Mouse (Mus musculus) MEL (cell line): ENCODE data around the gene Snx18. TPM values are rescaled to one million over a fixed set of nuclear protein-coding genes. Genes with fewer than 3 reads are reported as not detected.

Source experiments
- DNase-seq: peaks from one replicate; pipeline ENCODE4 v3.0.0; 2011; ENCODE audit warnings: low read depth, low spot score
- H3K27ac ChIP-seq: 2 replicates; pipeline ENCODE4 v1.5.1; 2012; ENCODE audit warnings: low read depth, mild to moderate bottlenecking, control low read depth, low read length, moderate library complexity; ENCODE audit not compliant: control insufficient read depth
- H3K27me3 ChIP-seq, 2 experiments: fragments of 150-350 bp in 1 of 2; sonication (generic) in 1 of 2; 2 replicates each; pipeline ENCODE4 v1.6.1; 2012; ENCODE audit warnings: low read length in 2 of 2, mild to moderate bottlenecking in 2 of 2, improper control_type of control experiment in 1 of 2, moderate library complexity in 1 of 2; ENCODE audit not compliant: insufficient read depth in 2 of 2, control insufficient read depth in 1 of 2
- H3K36me3 ChIP-seq, 2 experiments: 2 replicates each; pipeline ENCODE4 v1.6.1; 2012 to 2014; ENCODE audit warnings: low read length in 2 of 2, improper control_type of control experiment in 1 of 2, inconsistent platforms in 1 of 2, mild to moderate bottlenecking in 1 of 2; ENCODE audit not compliant: insufficient read depth in 2 of 2, control insufficient read depth in 1 of 2
- H3K4me1 ChIP-seq, 2 experiments: fragments of 150-350 bp in 1 of 2; sonication (generic) in 1 of 2; 2 replicates each; pipeline ENCODE4 v1.6.1; 2012; ENCODE audit warnings: low read length in 2 of 2, improper control_type of control experiment in 1 of 2, mild to moderate bottlenecking in 1 of 2; ENCODE audit not compliant: insufficient read depth in 2 of 2, control insufficient read depth in 1 of 2
- H3K4me3 ChIP-seq, 2 experiments: fragments of 150-350 bp in 1 of 2; sonication (generic) in 1 of 2; 2 replicates each; pipeline ENCODE4 v1.5.1; 2012; ENCODE audit warnings: low read depth in 2 of 2, low read length in 2 of 2, mild to moderate bottlenecking in 2 of 2, moderate library complexity in 2 of 2, control low read depth in 1 of 2, improper control_type of control experiment in 1 of 2; ENCODE audit not compliant: control insufficient read depth in 1 of 2, insufficient read depth in 1 of 2
- H3K79me2 ChIP-seq: 2 replicates; pipeline ENCODE4 v1.6.1; 2012; ENCODE audit warnings: mild to moderate bottlenecking, low read length, moderate library complexity; ENCODE audit not compliant: control insufficient read depth, poor library complexity, insufficient read depth
- H3K9ac ChIP-seq: 2 replicates; pipeline ENCODE4 v1.6.1; 2012; ENCODE audit warnings: low read depth, mild to moderate bottlenecking, control low read depth, low read length, moderate library complexity; ENCODE audit not compliant: control insufficient read depth, poor library complexity, severe bottlenecking
- H3K9me3 ChIP-seq: fragments of 150-350 bp; sonication (generic); replicated peaks from 2 replicates; pipeline ENCODE4 v1.6.1; 2012; ENCODE audit warnings: mild to moderate bottlenecking, low read length, improper control_type of control experiment, moderate library complexity; ENCODE audit not compliant: insufficient read depth
- BHLHE40 ChIP-seq: IDR thresholded peaks from 2 replicates; pipeline ENCODE4 v1.6.1; 2012; ENCODE audit warnings: low read depth, mild to moderate bottlenecking, inconsistent platforms, low read length, improper control_type of control experiment, borderline replicate concordance
- CHD1 ChIP-seq: IDR thresholded peaks from 2 replicates; pipeline ENCODE4 v1.6.1; 2012; ENCODE audit warnings: low read depth, mild to moderate bottlenecking, inconsistent platforms, low read length, improper control_type of control experiment
- CHD2 ChIP-seq: IDR thresholded peaks from 2 replicates; pipeline ENCODE4 v1.6.1; 2011; ENCODE audit warnings: low read length, improper control_type of control experiment
- CTCF ChIP-seq, 3 experiments: IDR thresholded peaks in 2 of 3; conservative IDR thresholded peaks in 1 of 3; 2 replicates each; pipeline ENCODE4 v1.5.1; 2011 to 2012; ENCODE audit warnings: low read length in 3 of 3, low read depth in 2 of 3, mild to moderate bottlenecking in 2 of 3, improper control_type of control experiment in 1 of 3, inconsistent platforms in 1 of 3, mixed read lengths in 1 of 3, moderate library complexity in 1 of 3; ENCODE audit not compliant: control insufficient read depth in 1 of 3, insufficient read depth in 1 of 3, poor library complexity in 1 of 3, severe bottlenecking in 1 of 3
- ELF1 ChIP-seq: IDR thresholded peaks from 2 replicates; pipeline ENCODE4 v1.6.1; 2014; ENCODE audit warnings: low read depth, mild to moderate bottlenecking, inconsistent platforms, low read length, improper control_type of control experiment, moderate library complexity
- EP300 ChIP-seq, 2 experiments: IDR thresholded peaks; 2 replicates each; pipeline ENCODE4 v1.6.1; 2011; ENCODE audit warnings: improper control_type of control experiment in 2 of 2, low read length in 2 of 2, low read depth in 1 of 2, mild to moderate bottlenecking in 1 of 2
- ETS1 ChIP-seq: IDR thresholded peaks from 2 replicates; pipeline ENCODE4 v1.6.1; 2012; ENCODE audit warnings: low read depth, mild to moderate bottlenecking, inconsistent platforms, low read length, improper control_type of control experiment, moderate library complexity
- GABPA ChIP-seq: IDR thresholded peaks from 2 replicates; pipeline ENCODE4 v1.6.1; 2012; ENCODE audit warnings: low read depth, mild to moderate bottlenecking, inconsistent platforms, low read length, improper control_type of control experiment, moderate library complexity
- GATA1 ChIP-seq: IDR thresholded peaks from 2 replicates; pipeline ENCODE4 v1.6.1; 2011; ENCODE audit warnings: low read depth, low read length, improper control_type of control experiment
- KAT2A ChIP-seq: conservative IDR thresholded peaks from 2 replicates; pipeline ENCODE4 v1.6.1; 2012; ENCODE audit warnings: low read depth, low read length, improper control_type of control experiment, inconsistent platforms
- MAX ChIP-seq: IDR thresholded peaks from 2 replicates; pipeline ENCODE4 v1.6.1; 2011; ENCODE audit warnings: low read length, improper control_type of control experiment
- MEF2A ChIP-seq: IDR thresholded peaks from 2 replicates; pipeline ENCODE4 v1.6.1; 2014; ENCODE audit warnings: low read depth, mild to moderate bottlenecking, inconsistent platforms, low read length, improper control_type of control experiment; ENCODE audit not compliant: poor library complexity, insufficient replicate concordance, severe bottlenecking; ENCODE audit errors: extremely low read depth
- MXI1 ChIP-seq: IDR thresholded peaks from 2 replicates; pipeline ENCODE4 v1.6.1; 2011; ENCODE audit warnings: mild to moderate bottlenecking, low read depth, low read length, improper control_type of control experiment
- MYB ChIP-seq: IDR thresholded peaks from 2 replicates; pipeline ENCODE4 v1.6.1; 2011; ENCODE audit warnings: mild to moderate bottlenecking, low read depth, low read length, improper control_type of control experiment
- MYC ChIP-seq: IDR thresholded peaks from 2 replicates; pipeline ENCODE4 v1.6.1; 2011; ENCODE audit warnings: low read depth, mild to moderate bottlenecking, low read length, improper control_type of control experiment, moderate library complexity
- NRF1 ChIP-seq: IDR thresholded peaks from 2 replicates; pipeline ENCODE4 v1.6.1; 2014; ENCODE audit warnings: low read depth, mild to moderate bottlenecking, inconsistent platforms, low read length, improper control_type of control experiment, moderate library complexity; ENCODE audit not compliant: poor library complexity, insufficient read depth, severe bottlenecking
- POLR2A ChIP-seq, 2 experiments: IDR thresholded peaks; 2 replicates each; pipeline ENCODE4 v1.6.1; 2011 to 2012; ENCODE audit warnings: low read length in 2 of 2, mild to moderate bottlenecking in 2 of 2, control low read depth in 1 of 2, improper control_type of control experiment in 1 of 2, low read depth in 1 of 2, moderate library complexity in 1 of 2; ENCODE audit not compliant: control insufficient read depth in 1 of 2, insufficient read depth in 1 of 2, poor library complexity in 1 of 2
- POLR2AphosphoS2 ChIP-seq: IDR thresholded peaks from 2 replicates; pipeline ENCODE4 v1.6.1; 2011; ENCODE audit warnings: low read length, improper control_type of control experiment
- POLR2AphosphoS5 ChIP-seq: IDR thresholded peaks from 2 replicates; pipeline ENCODE4 v1.6.1; 2012; ENCODE audit warnings: low read depth, borderline replicate concordance, mild to moderate bottlenecking, inconsistent platforms, low read length, moderate library complexity, mixed read lengths
- RCOR1 ChIP-seq: IDR thresholded peaks from 2 replicates; pipeline ENCODE4 v1.6.1; 2012; ENCODE audit warnings: low read depth, mild to moderate bottlenecking, inconsistent platforms, low read length, improper control_type of control experiment
- TAL1 ChIP-seq: IDR thresholded peaks from 2 replicates; pipeline ENCODE4 v1.6.1; 2012; ENCODE audit warnings: mild to moderate bottlenecking, inconsistent platforms, low read length, moderate library complexity, mixed read lengths
- TBP ChIP-seq: IDR thresholded peaks from 2 replicates; pipeline ENCODE4 v1.8.0; 2011; ENCODE audit warnings: low read depth, low read length, improper control_type of control experiment
- TCF12 ChIP-seq: IDR thresholded peaks from 2 replicates; pipeline ENCODE4 v1.6.1; 2014; ENCODE audit warnings: low read depth, mild to moderate bottlenecking, inconsistent platforms, low read length, improper control_type of control experiment, moderate library complexity
- UBTF ChIP-seq: IDR thresholded peaks from 2 replicates; pipeline ENCODE4 v1.6.1; 2012; ENCODE audit warnings: low read depth, mild to moderate bottlenecking, inconsistent platforms, low read length, improper control_type of control experiment, moderate library complexity, borderline replicate concordance; ENCODE audit not compliant: insufficient read depth
- USF1 ChIP-seq: IDR thresholded peaks from 2 replicates; pipeline ENCODE4 v1.6.1; 2014; ENCODE audit warnings: low read depth, mild to moderate bottlenecking, inconsistent platforms, low read length, improper control_type of control experiment, moderate library complexity
- ZKSCAN1 ChIP-seq: IDR thresholded peaks from 2 replicates; pipeline ENCODE4 v1.6.1; 2012; ENCODE audit warnings: low read depth, mild to moderate bottlenecking, inconsistent platforms, low read length, improper control_type of control experiment, moderate library complexity
- ZNF384 ChIP-seq: IDR thresholded peaks from 2 replicates; pipeline ENCODE4 v1.6.1; 2012; ENCODE audit warnings: low read depth, mild to moderate bottlenecking, inconsistent platforms, low read length, improper control_type of control experiment
- polyA plus RNA-seq, 2 experiments: library from polyadenylated mRNA; stranded (reverse) in 1 of 2; unstranded in 1 of 2; fragments of >175 nt in 1 of 2; fragments of >200 nt in 1 of 2; gene quantifications; 2 replicates each; pipeline versions ENCODE4 v1.2.1 to v1.2.4; 2012; ENCODE audit warnings: low replicate concordance in 2 of 2, low read depth in 1 of 2; ENCODE audit not compliant: insufficient read length in 2 of 2, insufficient read depth in 1 of 2, missing spikeins in 1 of 2
- total RNA-seq: library from RNA; depleted of rRNA; stranded (reverse); fragments of 300-350 nt; gene quantifications from 2 replicates; pipeline ENCODE4 v1.2.3, GENCODE M21; 2012

The Snx18 gene
- total and polyA plus RNA-seq, 3 experiments: 7.7 to 8.7 TPM; not detected in 1

DNA sequence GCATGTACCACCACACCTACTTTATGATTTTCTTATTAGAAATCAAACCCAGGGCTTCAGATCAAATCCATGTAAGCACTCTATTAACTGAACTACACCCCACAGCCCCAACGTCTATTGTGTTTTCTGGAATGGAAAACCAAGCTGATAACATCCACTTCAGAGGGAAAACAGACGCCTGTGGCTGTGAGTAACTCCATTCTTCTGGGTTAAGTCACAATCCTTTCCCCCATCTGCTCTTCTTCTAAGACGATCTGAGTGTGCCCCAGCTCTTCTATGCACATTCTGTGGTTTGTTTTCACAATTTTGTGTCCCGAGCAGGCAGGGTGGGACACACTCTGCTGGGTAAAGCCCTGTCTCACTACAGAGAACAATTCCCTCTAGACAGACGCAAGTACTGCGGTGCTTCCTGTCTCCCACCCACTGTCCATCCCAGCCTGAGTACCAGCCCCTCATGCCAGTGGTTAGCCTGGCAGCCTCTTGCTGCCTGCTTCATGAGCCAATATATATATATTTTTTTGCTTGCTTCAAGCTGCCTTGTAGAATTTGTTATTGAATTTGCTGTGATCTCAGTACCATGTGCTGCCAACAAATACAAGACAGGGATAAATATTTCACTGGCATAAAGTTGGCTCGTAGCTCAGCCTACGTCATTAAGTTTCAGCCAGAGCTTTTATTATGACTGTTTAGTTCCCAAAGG is 67.3 kb downstream of the Snx18 start:
- no peaks in the 10 kb centered on the region for H3K4me1 ChIP-seq
- no peaks in the 10 kb centered on the region for H3K36me3 ChIP-seq
- H3K27me3 ChIP-seq: no peaks in the 10 kb centered on the region
- no peak for DNase-seq
- TF ChIP-seq TAL1 (no peak), POLR2A (IDR thresholded peaks at IDR 0.05; ENCODE audit: control insufficient read depth in 1 of 2, insufficient read depth in 1 of 2, low read depth in 1 of 2, low read length in 2 of 2, poor library complexity in 1 of 2) (no peak), GATA1 (no peak), TBP (no peak), NRF1 (no peak), BHLHE40 (no peak), CTCF (IDR thresholded peaks at IDR 0.05 in 2 of 3, conservative IDR thresholded peaks at IDR 0.05 in 1 of 3; ENCODE audit: control insufficient read depth in 1 of 3, insufficient read depth in 1 of 3, low read depth in 2 of 3, low read length in 3 of 3, poor library complexity in 1 of 3, severe bottlenecking in 1 of 3) (no peak), MEF2A (no peak), EP300 (IDR thresholded peaks at IDR 0.05; ENCODE audit: low read depth in 1 of 2, low read length in 2 of 2) (no peak), TCF12 (no peak), KAT2A (no peak), POLR2AphosphoS5 (no peak)
- H3K4me3 ChIP-seq: no peak overlapping the region
- H3K79me2 ChIP-seq: no peaks in the 10 kb centered on the region
- H3K27ac ChIP-seq: no peak overlapping the region
- no peak overlapping the region for H3K9ac ChIP-seq
- H3K9me3 ChIP-seq: no peaks in the 10 kb centered on the region

DNA sequence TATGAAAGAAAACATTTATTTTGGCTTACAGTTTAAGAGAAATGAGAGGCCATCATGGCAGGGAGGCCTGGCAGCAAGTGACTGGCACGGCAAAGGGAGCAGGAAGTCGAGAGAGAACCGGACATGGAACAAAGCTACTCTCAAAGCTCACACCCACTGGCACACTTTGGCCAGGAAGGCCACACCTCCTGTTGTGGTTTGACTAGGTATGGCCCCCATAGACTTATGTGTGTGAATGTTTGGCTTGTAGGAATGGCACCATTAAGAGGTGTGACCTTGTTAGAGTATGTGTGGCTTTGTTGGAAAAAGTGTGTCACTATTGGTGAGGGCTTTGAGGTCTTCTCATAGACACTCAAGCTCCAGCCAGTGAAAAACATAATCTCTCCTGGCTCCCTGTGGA is 69.3 kb downstream of the Snx18 start:
- Histone ChIP-seq H3K9ac (no peak overlapping the region), H3K4me1 (no peaks in the 10 kb centered on the region), H3K27ac (no peak overlapping the region), H3K79me2 (no peaks in the 10 kb centered on the region), H3K36me3 (no peaks in the 10 kb centered on the region), H3K27me3 (no peaks in the 10 kb centered on the region), H3K4me3 (no peak overlapping the region), H3K9me3 (no peaks in the 10 kb centered on the region)
- DNase-seq: no peak
- no peak for TF ChIP-seq CTCF (IDR thresholded peaks at IDR 0.05 in 2 of 3, conservative IDR thresholded peaks at IDR 0.05 in 1 of 3; ENCODE audit: control insufficient read depth in 1 of 3, insufficient read depth in 1 of 3, low read depth in 2 of 3, low read length in 3 of 3, poor library complexity in 1 of 3, severe bottlenecking in 1 of 3)
- TF ChIP-seq ZNF384: no peak
- TF ChIP-seq TBP: no peak
- no peak for TF ChIP-seq CHD1
- no peak for TF ChIP-seq GATA1
- no peak for TF ChIP-seq USF1
- no peak for TF ChIP-seq EP300 (IDR thresholded peaks at IDR 0.05; ENCODE audit: low read depth in 1 of 2, low read length in 2 of 2)
- TF ChIP-seq POLR2AphosphoS2: no peak
- no peak for TF ChIP-seq GABPA
- no peak for TF ChIP-seq ELF1
- no peak for TF ChIP-seq CHD2
- TF ChIP-seq UBTF: no peak
- TF ChIP-seq ETS1: no peak
- no peak for TF ChIP-seq MXI1
- TF ChIP-seq RCOR1: no peak
- no peak for TF ChIP-seq ZKSCAN1
- TF ChIP-seq TCF12: no peak
- no peak for TF ChIP-seq MYB
- TF ChIP-seq MAX: no peak
- TF ChIP-seq MYC: no peak
